Mouse (Mus musculus) midbrain, embryonic 14.5 days (tissue): Measurements from ENCODE around the gene Sf3b5. TPM values are rescaled to one million over a fixed set of nuclear protein-coding genes. Genes with fewer than 3 reads are reported as not detected.

Experiments
- ATAC-seq: fragments of 200-750 bp; cut with Nextera tagmentation; 2 replicates; pipeline ENCODE4 v1.8.0; 2017; ENCODE audit warnings: moderate number of reproducible peaks, moderate library complexity; ENCODE audit not compliant: low FRiP score, low TSS enrichment
- DNase-seq: peaks from one replicate; pipeline ENCODE4 v3.0.0-alpha.2; 2015
- H3K27ac ChIP-seq: fragments of 300-500 bp; sonication (generic); replicated peaks from 2 replicates; pipeline ENCODE4 v1.5.1; 2014; ENCODE audit warnings: mild to moderate bottlenecking, low read depth, low read length, moderate library complexity
- H3K27me3 ChIP-seq: fragments of 300-500 bp; sonication (generic); 2 replicates; pipeline ENCODE4 v1.6.1; 2014; ENCODE audit warnings: low read length, control low read depth, mixed read lengths; ENCODE audit not compliant: control insufficient read depth, insufficient read depth
- H3K36me3 ChIP-seq: fragments of 300-500 bp; sonication (generic); 2 replicates; pipeline ENCODE4 v1.6.1; 2014; ENCODE audit warnings: low read length, control low read depth; ENCODE audit not compliant: control insufficient read depth, insufficient read depth
- H3K4me1 ChIP-seq: fragments of 300-500 bp; sonication (generic); 2 replicates; pipeline ENCODE4 v1.6.1; 2014; ENCODE audit warnings: mild to moderate bottlenecking, antibody characterized with exemption, low read length, control low read depth; ENCODE audit not compliant: control insufficient read depth, insufficient read depth
- H3K4me2 ChIP-seq: fragments of 300-500 bp; sonication (generic); 2 replicates; pipeline ENCODE4 v1.6.1; 2014; ENCODE audit warnings: mild to moderate bottlenecking, low read length, moderate library complexity
- H3K4me3 ChIP-seq: fragments of 300-500 bp; sonication (generic); replicated peaks from 2 replicates; pipeline ENCODE4 v1.5.1; 2014; ENCODE audit warnings: low read depth, low read length
- H3K9ac ChIP-seq: fragments of 300-500 bp; sonication (generic); replicated peaks from 2 replicates; pipeline ENCODE4 v1.6.1; 2014; ENCODE audit warnings: mild to moderate bottlenecking, low read length, moderate library complexity
- H3K9me3 ChIP-seq: fragments of 300-500 bp; sonication (generic); 2 replicates; pipeline ENCODE4 v1.6.1; 2016; ENCODE audit warnings: low read length, control low read depth, mixed read lengths; ENCODE audit not compliant: control insufficient read depth
- WGBS: fragments of 180-500 bp; shearing (Covaris S2); extraction: QIAGEN DNeasy Blood & Tissue Kit; methylation state at CpG from one replicate; pipeline ENCODE4 v1.1.7; 2014; 5-methylcytosine and 5-hydroxymethylcytosine counted together
- polyA plus RNA-seq: library from polyadenylated mRNA; unstranded; fragments of >200 nt; fragmentation: Nextera tagmentation; extraction: Ambion mirVana; gene quantifications from 2 replicates; pipeline ENCODE4 v1.2.1, GENCODE M21; 2014

Gene Sf3b5
- polyA plus RNA-seq, 1 experiment from 2014 or later, result 25.3 TPM

- H3K27me3 ChIP-seq, result no peaks in the 10 kb centered on the region
- H3K4me1 ChIP-seq, result no peaks in the 10 kb centered on the region
- H3K9ac ChIP-seq, result no peak overlapping the region
- 41% methylated on average over 4 of the region's 4 CpGs for WGBS
- ATAC-seq, result no peak
- H3K27ac ChIP-seq, result no peak overlapping the region
- no peak for DNase-seq
- no peaks in the 10 kb centered on the region for H3K9me3 ChIP-seq
- H3K4me2 ChIP-seq, result no peak overlapping the region
- H3K36me3 ChIP-seq, result no peaks in the 10 kb centered on the region
- no peak overlapping the region for H3K4me3 ChIP-seq
Observed at GRCm38 (mm10) chr10:12986943-12987342, 18.2 kb upstream of the Sf3b5 start.

DNA sequence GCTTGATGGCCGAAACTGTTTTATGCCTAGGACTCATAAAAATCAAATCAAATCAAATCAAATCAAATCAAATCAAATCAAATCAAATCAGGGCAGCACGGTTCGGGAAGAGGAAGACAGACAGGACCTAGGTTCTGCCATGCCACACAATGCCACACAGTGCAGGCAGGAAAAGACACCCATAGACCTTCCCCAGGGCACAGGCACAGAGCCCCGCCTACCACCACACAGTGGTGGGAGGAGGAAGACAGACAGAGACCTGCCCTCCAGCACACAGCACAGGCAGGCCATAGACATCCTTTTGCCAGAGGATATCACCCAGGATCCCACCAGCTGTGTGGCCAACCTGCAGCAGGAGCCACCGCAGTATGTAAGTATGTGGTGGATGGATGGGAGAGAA lies 13.2 kb upstream of the Sf3b5 start:
- Histone ChIP-seq H3K9ac (no peak overlapping the region), H3K4me2 (no peak overlapping the region), H3K27ac (no peak overlapping the region), H3K4me3 (no peak overlapping the region), H3K4me1 (no peaks in the 10 kb centered on the region), H3K36me3 (no peaks in the 10 kb centered on the region), H3K9me3 (no peaks in the 10 kb centered on the region), H3K27me3 (no peaks in the 10 kb centered on the region)
- ATAC-seq (0 out of 2 replicates have a peak, but pooled peaks have one; percentile 28), DNase-seq (no peak)
- 83% methylated on average over 5 of the region's 5 CpGs for WGBS

DNA sequence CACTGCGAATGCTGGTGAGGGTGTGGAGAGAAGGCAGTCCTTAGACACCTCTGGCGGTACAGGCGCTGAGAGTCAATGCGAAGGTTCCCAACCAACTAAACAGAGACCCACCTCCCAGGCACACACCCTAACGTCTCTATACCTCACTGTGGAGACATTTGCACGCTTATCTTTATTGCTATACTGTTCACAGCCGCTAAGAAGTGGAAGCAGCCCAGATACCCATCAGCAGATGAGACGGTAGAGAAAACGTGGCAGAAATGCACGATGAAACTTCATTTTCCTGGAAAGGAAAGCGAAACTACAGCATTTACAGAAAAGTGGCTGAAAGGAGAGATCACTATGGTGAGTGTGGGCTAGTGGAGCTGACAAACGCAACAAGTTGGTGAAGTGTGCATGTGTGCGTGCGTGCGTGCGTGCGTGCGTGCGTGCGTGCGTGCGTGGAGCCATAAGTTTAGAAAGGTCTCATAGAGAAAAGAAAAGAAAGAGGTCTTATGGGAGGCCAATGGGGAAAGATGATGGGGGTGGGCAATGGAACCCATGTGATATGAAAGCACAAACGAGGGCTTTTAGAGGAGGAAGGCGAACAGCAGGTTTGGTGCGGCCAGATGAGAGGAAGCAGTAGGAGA lies 11.6 kb upstream of the Sf3b5 start:
- H3K4me3 ChIP-seq, result no peak overlapping the region
- 89% methylated on average over 25 of the region's 25 CpGs for WGBS
- ATAC-seq, result no peak
- no peak overlapping the region for H3K27ac ChIP-seq
- no peak overlapping the region for H3K4me2 ChIP-seq
- no peaks in the 10 kb centered on the region for H3K27me3 ChIP-seq
- H3K4me1 ChIP-seq, result no peaks in the 10 kb centered on the region
- no peaks in the 10 kb centered on the region for H3K36me3 ChIP-seq
- no peaks in the 10 kb centered on the region for H3K9me3 ChIP-seq
- no peak overlapping the region for H3K9ac ChIP-seq
- DNase-seq, result no peak

DNA sequence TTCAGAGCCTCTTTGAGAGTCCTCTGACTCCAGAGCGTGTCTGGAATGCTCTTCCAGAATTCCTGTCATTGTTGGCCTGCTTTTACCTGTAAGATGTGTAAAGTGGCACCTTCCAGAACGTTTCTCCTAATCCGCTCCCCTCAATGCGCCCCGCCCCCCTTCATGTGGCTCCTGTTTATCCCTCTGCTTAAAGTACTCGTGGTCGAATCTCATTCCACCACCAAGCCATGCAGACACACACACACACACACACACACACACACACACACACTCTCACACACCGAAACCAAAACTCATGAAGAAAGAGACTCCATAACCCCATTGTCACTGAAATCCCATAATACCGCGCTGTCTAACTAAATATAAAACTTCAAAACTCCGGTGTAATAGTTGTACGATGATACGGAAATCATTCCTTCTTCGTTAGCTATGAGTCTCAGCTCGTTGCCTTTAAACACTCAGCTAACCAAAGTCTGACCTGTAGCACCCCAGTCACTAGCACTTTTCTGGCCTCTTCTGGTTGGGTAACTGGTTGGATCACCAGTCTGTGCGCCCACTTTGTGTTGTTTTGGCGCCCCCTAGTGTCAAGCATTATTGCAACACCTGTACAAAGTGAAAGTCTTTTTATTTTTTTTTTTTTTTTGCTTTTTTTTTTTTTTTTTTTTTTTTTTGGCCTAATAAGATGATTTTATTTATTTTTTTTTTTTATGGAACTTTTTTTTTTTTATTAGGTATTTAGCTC lies 8.2 kb upstream of the Sf3b5 start:
- WGBS, result 44% methylated on average over 17 of the region's 17 CpGs
- no peak overlapping the region for H3K4me2 ChIP-seq

DNA sequence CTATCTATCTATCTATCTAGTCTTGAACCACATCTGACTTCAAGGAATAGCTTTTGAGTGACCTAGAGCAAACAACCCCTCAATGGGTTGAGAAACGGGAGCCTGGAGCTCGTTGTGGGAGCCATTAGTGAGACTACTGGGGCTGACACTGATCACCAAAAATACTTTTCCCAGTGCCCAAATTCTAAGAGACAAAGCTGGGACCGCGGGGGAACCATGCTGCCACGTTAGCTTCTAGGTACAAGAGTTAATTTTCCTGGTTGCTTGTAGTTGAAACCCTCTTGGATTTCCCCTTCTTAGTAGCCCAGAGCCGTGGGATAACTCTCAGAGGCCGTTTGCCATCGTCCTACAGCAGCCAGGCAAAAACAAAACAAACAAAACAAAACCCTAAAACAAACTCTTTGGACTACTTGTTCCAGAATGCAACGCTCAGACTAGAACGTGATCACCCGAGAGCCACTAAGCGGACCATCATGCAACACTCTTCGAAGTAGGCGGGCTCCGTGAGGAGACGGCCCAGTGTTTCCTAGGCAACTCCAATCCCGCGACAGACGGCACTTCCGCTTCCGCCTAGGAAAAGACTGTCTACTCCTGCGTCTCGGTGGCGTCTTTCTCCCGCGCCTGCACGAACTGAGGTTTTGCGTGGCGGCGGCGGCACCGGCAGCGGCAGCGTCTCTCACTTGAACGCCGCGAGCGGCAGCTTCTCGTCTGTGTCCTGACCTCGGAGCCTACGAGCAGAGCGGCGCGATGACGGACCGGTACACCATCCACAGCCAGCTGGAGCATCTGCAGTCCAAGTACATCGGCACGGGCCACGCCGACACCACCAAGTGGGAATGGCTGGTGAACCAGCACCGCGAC lies 3.0 kb downstream of the Sf3b5 start:
- WGBS, result 4% methylated on average over 52 of the region's 52 CpGs
- H3K4me1 ChIP-seq, result peaks cover 12% of the 10 kb centered on the region
- peak; percentile 99 for ATAC-seq
- H3K9me3 ChIP-seq, result no peaks in the 10 kb centered on the region
- H3K4me2 ChIP-seq, result peak overlapping the region; percentile 80
- peak overlapping the region; percentile 85 for H3K4me3 ChIP-seq
- no peaks in the 10 kb centered on the region for H3K36me3 ChIP-seq
- H3K9ac ChIP-seq, result peak overlapping the region; percentile 78
- peak; percentile 98 for DNase-seq
- peak overlapping the region; percentile 82 for H3K27ac ChIP-seq
- H3K27me3 ChIP-seq, result no peaks in the 10 kb centered on the region

More for the DNA sequence above, 8.2 kb upstream of the Sf3b5 start:
- H3K27ac ChIP-seq, result no peak overlapping the region
- no peaks in the 10 kb centered on the region for H3K36me3 ChIP-seq
- no peak overlapping the region for H3K4me3 ChIP-seq
- peak; percentile 67 for ATAC-seq
- H3K4me1 ChIP-seq, result no peaks in the 10 kb centered on the region
- peak; percentile 92 for DNase-seq
- no peak overlapping the region for H3K9ac ChIP-seq
- no peaks in the 10 kb centered on the region for H3K9me3 ChIP-seq
- H3K27me3 ChIP-seq, result no peaks in the 10 kb centered on the region

DNA sequence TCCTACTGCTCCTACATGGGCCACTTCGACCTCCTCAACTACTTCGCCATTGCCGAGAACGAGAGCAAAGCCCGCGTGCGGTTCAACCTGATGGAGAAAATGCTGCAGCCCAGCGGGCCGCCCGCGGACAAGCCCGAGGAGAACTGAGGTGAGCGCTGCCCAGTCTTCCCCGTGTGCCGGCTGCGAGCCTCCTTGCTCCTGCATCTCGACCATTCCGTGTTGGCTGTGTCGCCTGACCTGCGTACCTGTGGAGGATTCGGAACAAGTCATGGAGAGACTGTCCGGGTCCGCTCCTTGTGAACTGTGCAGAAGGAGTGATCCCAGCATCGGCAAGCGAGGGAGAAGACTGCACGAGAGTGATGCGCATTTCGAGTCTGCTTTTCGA lies 3.6 kb downstream of the Sf3b5 start:
- WGBS, result 2% methylated on average over 29 of the region's 29 CpGs
- peak overlapping the region; percentile 80 for H3K4me2 ChIP-seq
- peak overlapping the region; percentile 85 for H3K4me3 ChIP-seq
- H3K27me3 ChIP-seq, result no peaks in the 10 kb centered on the region
- peak overlapping the region; percentile 78 for H3K9ac ChIP-seq
- DNase-seq (no peak), ATAC-seq (no peak; the same call in 1 of the 2 replicates)
- no peaks in the 10 kb centered on the region for H3K36me3 ChIP-seq
- no peaks in the 10 kb centered on the region for H3K9me3 ChIP-seq
- H3K27ac ChIP-seq, result peak overlapping the region; percentile 82
- H3K4me1 ChIP-seq, result peaks cover 12% of the 10 kb centered on the region

- peaks cover 9% of the 10 kb centered on the region for H3K4me1 ChIP-seq
- H3K36me3 ChIP-seq, result no peaks in the 10 kb centered on the region
- no peaks in the 10 kb centered on the region for H3K27me3 ChIP-seq
- no peaks in the 10 kb centered on the region for H3K9me3 ChIP-seq
- ATAC-seq, result no peak
- 71% methylated on average over 7 of the region's 7 CpGs for WGBS
- no peak overlapping the region for H3K27ac ChIP-seq
- H3K9ac ChIP-seq, result no peak overlapping the region
- H3K4me2 ChIP-seq, result no peak overlapping the region
- no peak overlapping the region for H3K4me3 ChIP-seq
- no peak for DNase-seq
Observed at GRCm38 (mm10) chr10:13014026-13014425, 8.9 kb downstream of the Sf3b5 start.

GRCm38 (mm10) chr10:13016573-13016972 lies 11.4 kb downstream of the Sf3b5 start:
- H3K4me3 ChIP-seq, result no peak overlapping the region
- H3K4me1 ChIP-seq, result no peaks in the 10 kb centered on the region
- H3K27me3 ChIP-seq, result no peaks in the 10 kb centered on the region
- no peak overlapping the region for H3K4me2 ChIP-seq
- 30% methylated on average over 4 of the region's 4 CpGs for WGBS
- peak; percentile 90 for DNase-seq
- H3K36me3 ChIP-seq, result no peaks in the 10 kb centered on the region
- H3K9ac ChIP-seq, result no peak overlapping the region
- H3K27ac ChIP-seq, result no peak overlapping the region
- ATAC-seq, result no peak
- no peaks in the 10 kb centered on the region for H3K9me3 ChIP-seq
